Mouse (Mus musculus) natural killer cell, adult 2 months (primary cell): ENCODE results near the gene Clmp.
A peak's percentile ranks its signal among the peaks of the same experiment; 100 is the strongest.
"Not testable (repeated sequence)": the region's sequence is repeated elsewhere in the genome, so short reads cannot be mapped to it uniquely, and the experiment has no call there.

Experiments used
- DNase-seq, 2 experiments: peaks; one replicate each; pipeline ENCODE4 v3.0.0; 2022; ENCODE audit warnings: low spot score in 2 of 2

Gene Clmp

DNA sequence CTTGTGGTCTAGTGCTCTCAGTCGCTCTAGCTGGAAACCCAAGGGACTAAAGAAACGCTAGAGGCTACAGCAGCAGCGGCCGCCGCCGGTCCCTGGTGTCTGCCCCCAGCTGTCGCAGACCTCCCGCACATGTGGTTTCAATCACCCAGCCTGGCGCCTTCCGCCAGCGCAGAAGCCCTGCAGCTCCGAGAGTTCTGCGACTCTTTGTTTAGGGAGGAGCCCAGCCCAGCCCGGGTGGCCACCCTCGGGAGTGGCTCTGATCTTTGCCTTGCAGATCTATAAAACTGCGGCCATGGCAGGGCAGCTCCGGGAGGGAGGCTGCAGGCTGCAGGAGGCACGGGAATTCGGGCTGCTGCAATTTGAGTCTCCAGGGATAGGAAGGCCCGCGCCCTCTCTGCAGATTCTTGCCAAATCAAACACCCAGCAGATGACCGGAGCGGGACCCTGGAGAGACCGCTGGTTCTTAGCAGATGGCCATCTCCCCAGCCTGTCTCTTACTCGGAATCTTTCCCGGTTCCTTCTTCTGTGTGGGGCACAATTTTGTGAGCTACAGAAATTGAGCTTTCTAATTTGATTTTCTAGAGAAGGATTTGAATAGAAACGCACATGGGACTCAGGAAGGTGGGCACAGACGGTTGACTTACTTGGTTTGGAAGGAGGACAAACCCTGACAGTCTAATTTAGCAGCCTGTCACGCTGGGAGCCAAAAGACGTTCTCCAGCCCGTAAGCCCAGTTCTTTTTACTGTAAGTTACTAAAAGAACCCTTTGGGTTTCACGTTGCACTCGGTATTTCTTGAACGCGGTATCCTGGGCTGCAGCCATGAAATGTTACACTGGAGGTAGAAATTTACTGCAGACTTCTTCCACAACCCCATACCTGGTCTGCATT, 45.2 kb downstream of the Clmp start:
- DNase-seq, result peak in 1 of 2 experiments; percentile 26

DNA sequence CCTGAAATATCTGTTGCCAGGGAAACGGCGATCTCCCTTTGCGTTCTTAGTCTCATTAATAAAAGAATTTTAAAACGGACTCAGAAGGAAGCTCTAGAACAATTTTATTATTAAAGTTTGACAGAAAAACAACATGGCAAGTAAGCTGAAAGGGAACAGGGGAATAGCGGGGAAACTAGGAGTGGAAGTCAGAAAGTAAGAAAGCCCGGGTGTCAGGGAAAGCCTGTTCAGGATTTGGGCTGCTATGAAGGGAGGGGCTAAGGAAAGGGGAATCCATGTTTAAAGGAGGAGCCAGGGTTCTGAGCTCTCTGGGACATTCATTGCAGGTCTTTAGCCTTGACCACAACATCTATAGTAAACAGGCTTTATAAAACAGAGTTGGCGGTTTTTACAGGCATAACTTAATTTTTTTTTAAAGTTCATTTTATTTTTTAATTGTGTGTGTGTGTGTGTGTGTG, 45.9 kb downstream of the Clmp start:
- no peak for DNase-seq

DNA sequence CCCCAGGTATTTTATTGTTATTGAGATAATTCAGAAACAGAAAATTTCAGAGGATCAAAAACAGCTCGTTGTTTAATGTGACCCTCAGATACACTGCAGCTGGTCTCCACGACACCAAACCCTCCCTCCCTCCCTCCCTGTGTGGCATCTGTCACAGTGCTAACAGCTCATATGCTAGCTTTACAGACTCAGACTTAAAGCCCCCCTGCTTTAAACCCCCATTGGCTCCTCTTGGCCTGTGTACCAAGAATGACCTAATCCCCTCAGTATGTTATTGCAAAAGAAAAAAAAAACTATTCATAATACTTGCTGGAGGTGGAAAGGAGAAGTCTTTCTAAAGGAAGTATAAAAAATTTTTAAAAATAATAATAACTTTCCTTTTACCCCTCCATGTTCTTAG, 46.5 kb downstream of the Clmp start:
- no peak for DNase-seq

DNA sequence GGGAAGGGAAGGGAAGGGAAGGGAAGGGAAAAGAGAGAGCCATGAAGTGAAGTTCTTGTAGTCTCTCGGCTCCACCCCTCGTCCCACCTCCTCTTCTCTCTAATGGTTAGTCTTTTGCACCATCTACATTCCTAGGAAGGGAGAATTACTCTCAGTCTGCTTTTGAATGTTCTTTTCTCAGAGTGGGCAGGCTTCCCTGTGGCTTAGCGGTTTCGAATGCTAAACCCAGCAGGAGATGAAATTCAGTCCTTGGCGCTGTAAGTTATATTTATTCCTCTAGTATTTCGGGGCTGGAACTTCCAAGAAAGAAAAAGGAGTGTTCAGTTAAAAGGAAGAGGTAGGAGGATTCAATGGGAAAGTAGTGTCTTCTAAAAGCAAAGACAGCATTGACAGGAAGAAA, 51.4 kb downstream of the Clmp start:
- no peak for DNase-seq

DNA sequence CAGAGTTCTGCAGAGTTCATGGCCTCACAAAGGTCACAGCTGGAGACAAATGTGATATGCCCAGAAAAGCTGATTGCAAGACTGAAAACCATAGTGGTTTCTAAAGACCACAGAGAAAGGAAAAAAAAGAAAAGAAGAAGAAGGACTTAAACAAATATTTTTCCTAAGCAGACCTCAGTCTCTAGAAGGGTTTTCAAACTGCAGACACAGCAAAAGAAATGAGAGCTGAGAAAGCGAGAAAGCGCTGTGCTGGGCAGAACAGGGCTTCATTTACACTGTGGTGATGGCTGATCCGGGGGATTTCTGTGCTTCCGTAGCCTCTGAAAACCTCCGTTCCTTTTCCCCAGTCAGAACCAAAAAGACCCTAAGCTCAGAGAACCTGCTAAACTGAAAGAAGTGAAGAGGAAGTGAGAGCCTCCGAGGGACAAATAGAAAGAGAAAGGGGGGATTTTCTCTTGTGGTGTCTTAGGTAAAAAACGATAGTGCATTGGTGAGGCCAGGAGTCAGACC, 57.8 kb downstream of the Clmp start:
- DNase-seq, result peak in 1 of 2 experiments; percentile 16

DNA sequence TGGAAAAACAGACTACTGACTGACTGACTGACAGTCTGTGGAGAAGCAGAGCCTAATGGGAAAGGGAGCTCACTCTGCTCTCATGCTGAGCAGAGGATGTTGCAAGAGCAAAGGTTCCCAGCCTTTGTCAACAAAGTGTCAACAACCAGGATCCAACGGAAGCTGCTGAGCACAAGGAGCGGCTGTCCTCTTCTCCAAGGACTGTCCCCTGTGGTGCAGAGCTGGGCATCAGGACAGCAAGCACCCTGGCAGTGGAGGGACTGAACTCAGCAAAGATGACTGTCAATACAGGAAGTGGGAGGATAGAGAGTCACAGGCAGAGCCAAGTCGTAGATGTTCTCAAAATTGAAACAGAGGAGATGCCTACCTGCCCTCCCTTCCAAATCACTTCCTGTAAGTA, 58.5 kb downstream of the Clmp start:
- peak in 1 of 2 experiments; percentile 10 for DNase-seq

DNA sequence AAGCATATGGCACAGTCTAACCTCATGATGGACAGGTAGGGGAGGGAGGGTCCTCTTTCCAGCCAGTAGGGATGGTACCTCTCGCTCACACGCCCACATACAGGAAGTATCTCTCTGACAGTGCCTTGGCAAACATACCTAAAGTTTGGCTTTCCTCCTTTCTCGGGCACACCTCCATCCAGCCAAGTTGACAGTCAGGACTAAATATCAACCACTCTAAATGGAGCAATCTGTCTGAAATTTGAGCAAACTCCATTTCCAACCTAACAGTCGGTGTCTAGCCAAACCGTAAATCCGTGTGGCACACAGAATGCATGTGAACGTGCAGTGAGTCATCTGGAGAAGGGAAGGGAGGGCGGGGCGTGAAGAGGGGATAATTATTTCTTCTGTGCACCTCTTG, 61.0 kb downstream of the Clmp start:
- no peak for DNase-seq

DNA sequence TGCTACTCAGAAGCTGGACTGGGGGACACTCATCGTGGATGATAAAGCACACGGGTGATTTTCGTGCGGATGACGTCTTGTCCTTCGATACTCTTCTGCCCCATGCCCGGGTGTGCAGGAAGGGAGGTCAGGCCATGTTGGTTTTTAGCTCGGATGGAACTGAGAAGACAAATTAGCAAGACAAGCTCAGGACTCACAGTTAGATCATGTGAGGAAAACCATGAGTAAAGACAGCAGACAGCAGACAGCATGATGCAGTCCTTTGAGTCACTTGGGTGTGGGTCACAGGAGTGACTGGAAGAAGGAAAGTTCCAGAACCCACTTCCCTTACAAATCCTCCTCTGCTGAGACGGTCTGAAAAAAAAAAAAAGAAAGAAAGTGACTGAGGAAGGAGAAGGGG, 61.5 kb downstream of the Clmp start:
- no peak for DNase-seq

DNA sequence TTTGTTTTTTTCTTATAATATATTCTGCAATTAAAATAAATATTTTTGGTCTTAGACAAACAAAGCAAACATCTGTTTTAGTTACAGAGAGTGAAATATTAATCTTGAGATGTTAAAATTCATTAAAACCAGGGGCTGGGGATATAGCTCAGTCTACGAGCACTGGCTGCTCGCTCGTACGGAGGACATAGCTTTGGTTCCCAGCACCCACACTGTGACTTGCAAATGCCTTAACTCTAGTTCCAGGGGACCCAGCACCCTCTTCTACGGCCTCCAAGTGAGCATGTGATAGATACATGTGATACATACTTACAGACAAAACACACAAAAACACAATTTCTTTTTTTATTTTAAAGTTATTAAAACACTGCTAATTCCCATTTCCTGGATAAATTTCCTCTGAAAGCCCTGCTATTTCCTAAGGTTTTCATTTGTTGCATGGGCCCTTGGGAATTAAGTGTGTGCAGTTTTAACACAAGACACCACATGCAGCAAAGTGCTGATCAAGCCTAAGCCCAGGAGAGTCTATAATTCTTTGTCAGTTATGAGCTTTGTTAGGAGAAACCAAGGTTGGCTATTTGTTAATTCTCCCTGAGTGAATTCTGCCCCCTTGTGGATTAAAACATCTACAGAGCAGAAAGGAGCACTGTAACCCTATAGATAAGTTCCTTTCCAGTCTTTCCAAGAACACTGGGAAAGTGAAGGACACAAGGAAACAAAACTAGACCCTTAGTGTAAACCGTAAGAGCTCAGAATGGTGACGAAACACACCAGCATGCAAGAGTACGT, 64.3 kb downstream of the Clmp start:
- DNase-seq, result no peak

DNA sequence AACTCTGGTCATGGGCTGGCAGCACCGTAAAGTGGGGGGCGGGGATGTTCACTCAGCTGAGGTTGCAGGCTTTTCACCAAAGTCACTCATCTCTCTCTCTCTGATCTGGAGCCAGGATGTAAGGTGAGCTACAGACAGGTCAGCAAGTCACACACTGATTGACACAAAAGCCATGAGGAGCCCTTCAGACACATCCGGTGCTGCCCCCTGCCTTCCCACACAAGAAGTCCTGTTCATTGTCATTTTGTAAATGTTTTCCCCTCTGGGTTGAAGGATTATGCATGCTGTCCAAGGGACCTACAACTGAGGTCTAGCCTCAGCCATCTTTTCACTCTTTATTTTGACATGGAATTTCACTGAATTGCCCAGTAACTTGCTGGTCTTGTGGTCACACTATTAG, 66.0 kb downstream of the Clmp start:
- DNase-seq, result no peak

DNA sequence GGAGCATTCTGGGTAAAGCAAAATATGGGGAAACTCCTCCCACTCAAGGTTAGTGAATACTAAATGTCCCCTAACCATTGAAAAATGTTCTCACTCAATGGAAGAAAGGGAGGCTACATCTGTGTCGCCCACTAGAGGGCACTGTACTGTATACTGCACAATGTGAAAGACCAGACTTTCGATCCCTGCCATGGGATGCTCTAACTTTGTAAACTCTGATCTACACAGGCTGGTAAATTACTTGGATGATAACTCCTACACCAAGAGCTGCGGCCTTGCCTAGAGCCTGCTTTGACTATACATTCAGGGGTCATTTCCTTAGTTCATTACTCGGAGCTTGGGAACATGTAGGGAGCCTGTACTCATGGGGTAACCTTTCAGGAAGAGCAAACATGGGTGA, 70.6 kb downstream of the Clmp start:
- peak; percentile 47 to 58 for DNase-seq

DNA sequence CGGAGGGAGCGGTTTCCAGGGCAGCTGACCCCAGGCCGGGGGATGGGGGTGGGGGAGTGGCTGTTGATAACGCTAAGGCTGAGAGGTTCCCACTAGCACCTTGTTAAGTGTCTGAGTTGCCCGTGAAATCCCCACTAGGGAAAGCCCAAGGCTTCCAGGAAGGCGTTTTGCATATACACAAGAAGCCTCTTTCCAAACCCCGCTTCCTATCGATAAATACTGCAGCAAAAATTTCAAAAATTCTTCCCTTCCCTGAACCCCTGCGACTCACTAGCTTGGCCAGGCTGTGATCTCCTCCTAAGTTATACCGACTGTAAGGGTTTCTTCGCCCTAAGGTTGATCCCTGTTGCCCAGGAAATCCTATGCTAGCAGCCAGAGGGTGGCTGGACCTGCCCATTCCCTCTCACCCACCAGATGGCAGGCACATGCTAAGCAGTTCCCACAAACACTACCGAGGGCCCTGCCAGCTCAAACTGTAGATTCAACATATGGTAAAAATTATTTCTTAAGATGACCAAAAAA, 71.4 kb downstream of the Clmp start:
- DNase-seq, result peak in 1 of 2 experiments; percentile 22

DNA sequence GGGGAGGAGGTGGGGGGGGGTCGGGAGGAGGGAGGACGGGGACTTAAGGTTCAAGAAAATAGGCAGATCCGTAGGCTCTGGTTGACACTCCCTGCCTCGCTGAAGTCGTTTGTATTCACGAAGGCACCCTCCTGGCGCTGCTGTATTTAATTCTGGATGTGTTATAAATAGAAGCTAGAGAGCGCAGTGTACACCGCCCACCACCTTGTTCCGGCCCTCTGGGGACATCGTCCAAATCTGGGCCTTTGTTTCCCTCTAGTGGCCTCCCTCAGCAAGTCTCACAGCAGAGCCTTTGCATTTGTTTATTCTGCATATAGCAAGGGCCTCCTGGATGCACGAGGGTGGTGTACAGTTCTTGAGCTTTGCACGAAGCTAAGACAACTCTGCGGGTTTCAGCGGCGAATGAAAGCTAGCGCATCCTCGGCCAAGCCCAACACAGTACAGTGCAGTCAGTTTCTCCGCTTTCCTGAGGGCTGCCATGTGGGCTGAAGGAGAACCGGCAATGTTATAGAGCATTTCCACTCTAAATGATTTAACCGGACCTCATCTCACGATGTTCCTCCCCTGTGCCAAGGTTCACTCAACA, 72.0 kb downstream of the Clmp start:
- peak; percentile 64 to 75 for DNase-seq

DNA sequence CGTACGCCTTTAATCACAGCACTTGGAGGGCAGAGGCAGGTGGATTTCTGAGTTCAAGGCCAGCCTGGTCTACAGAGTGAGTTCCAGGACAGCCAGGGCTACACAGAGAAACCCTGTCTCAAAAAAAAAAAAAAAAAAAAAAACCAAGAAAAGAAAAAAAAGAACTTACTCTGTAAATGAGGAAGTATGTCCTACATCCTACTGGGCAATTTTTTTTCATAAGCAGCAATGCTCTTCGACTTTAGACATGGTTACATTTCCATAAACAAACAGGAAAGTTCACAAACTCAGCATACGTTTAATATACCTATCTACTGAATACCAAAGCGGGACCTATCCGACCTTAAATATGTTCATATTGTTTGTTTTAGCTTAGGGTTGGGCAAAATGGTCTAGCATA, 76.6 kb downstream of the Clmp start:
- DNase-seq, result no peak

DNA sequence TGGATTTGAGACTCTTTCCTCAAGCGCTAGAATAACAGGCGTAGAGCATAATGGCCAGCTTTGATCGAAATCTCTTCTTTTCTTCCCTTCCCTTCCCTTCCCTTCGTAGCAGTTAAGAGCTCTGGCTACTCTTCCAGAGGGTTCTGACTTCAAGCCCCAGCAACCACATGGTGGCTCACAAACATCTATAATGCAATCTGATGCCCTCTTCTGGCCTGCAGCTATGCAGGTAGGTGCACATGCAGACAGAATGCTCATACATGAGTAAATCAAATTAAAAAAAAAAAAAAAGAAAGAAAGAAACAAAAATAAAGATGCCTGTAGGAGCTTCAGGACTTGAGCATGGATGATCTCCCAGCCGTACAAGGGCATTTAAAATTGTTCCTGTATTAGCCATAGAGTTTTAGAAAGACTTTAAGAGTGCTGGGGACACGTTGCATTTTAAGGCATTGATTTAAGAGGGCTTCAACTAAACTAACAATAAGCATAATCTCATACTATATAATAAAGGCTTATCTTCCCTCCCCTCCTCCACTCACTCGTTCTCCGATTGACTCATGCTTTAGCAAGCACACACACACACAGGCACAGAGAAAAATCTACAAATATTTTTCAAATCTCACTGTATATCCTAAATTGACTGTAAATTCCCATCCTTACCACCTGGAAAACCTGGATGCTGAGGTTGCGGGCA, 79.3 kb downstream of the Clmp start:
- no peak for DNase-seq

DNA sequence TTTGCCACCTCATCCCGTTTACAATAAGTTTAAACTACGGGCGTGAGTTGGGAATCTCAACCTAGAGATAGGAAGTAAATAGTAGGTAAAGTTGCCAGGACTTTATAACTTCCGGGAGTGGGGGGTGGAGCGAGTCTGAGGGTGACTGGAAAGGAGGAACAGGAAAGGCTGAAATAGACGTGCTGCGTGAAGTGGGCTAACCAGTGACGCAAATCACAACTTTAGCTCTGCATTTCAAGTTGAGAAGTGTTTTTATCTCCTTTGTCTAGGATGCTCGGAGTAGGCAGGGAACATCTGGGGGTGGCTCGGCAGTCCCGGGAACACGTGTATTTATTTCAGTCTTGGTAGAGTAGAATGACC, 79.8 kb downstream of the Clmp start:
- no peak for DNase-seq

DNA sequence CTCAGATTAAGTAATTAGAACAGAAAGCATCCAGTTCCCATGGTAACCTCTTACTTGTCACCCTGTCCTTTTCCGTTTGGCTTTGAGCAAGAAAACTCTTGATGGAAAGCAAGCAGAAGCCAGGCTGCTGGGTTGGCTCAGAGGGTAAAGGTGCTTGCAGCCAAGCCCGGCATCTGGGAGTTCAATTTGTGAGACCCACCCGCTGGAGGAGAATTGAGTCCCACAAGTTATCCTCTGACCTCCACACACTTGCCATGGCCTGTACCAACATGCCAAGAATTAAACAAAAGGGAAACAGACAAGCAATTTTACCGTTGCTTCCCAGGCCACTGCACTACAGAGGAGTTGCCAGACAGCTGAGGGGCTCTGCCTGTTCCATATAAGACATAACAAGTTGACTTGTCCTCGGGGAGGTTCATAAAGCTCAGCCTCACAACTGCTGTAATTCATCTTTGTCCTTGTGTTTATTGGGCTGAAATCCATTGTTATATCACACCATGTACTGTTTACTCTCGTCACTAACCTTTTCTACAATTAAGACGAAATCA, 80.4 kb downstream of the Clmp start:
- no peak for DNase-seq

DNA sequence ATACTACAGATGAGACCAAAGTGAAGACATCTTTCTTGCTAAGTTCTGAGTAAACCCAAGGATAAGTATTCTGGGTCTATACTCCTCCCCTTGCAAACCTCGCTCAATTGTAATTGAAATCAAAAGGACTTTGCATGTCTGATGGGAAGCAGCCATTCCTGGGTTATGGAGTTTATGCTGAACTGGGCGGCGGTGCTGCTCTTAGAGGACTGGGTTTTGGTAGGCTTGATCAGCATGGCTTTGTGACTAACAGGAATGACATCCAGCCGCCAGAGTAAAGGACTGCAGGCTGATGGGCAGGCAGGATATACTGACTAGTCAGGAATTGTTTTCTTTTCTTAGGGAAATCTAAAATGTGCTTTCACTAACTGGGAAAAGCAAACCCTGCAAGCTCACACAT, 82.2 kb downstream of the Clmp start:
- DNase-seq, result no peak

DNA sequence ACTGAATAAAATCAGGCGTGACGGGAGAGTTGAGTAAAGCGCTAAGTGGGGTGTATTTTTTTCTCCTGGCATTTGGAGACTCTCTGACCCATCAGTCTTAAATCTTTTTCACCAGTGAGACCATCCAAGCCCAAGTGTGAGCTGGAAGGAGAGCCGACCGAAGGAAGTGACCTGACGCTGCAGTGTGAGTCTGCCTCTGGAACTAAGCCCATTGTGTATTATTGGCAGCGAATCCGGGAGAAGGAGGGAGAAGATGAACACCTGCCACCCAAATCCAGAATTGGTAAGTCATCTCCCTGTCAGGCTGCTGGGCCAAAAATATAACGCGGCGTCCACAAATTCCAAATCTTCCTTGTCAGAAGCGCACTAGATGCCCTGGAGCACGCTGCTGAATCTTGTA, 86.5 kb downstream of the Clmp start:
- no peak for DNase-seq

DNA sequence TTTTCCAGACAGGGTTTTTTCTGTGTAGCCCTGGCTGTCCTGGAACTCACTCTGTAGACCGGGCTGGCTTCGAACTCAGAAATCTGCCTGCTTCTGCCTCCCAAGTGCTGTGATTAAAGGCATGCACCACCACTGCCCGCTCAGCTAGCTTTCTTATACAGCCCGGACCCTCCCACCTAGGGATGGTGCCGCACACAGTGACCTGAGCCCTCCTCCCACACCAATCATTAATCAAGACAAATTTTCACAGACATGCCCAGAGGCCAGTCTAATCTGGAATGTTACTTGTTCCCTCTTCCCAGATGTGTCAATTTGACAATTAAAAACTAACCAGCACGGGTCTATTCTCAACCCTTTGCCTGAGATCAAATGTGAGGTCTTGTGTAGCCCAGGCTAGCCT, 87.4 kb downstream of the Clmp start:
- not testable (repeated sequence) for DNase-seq

DNA sequence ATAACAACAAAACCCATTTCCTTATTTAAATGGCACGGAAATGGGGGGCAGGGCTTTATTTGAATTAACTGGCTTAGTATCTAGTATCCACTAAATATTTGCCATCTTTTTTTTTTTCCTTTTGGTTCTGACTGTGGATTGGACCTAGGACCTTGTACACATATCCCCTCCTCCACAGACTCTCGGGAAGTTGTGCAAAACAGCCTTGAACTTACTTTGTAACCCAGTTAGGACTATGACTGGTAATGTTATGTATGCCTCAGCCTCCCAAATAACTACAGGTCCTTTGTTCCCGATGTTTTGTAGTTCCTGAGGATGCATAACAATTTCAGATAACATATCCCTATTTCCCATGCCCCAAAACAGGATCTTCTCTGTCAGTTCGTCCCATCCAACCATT, 88.1 kb downstream of the Clmp start:
- no peak for DNase-seq
